Mouse (Mus musculus) lung, postnatal 10 days (tissue): ENCODE measurements at regions not wholly inside any gene's neighbourhood (a gene's known extent, or its start where the extent isn't known, plus 50 kb on each side); places are given as distances from the start of the nearest gene placed in this dataset.

Source experiments
- DNase-seq: peaks from one replicate; pipeline ENCODE4 v3.0.0; 2021

DNA sequence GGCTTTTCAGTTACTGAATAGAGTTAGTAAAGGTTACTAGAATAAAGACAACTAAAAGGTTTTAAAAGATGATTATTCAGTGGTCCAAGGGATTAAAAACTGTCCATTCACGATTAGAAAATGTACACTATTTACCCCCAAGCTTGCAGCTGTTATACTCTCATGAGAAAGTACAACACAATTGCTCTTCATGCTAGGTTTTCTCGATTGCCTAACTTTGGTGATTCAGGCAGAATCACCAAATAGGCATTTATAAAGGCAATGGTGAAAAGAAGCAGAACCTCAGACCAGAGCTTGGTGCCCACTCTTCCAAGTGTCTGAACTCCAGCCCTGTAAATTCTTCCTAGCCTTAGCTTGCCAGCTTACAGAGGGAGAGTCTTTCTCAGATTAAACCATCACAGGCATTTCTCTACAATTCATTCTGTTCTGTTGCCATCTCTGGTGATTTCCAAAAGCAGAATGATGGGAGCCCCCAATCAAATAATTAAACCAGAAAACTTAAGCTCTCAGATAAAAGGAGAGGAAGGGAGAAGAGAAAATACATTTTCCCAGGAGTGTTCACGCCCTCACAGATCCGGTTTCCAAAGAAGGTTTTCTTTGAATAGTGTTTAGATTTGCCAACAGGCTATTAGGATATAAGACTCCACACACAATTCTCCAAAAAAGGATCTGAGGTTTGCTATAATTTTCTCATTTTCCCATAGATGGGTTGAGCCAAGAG, 657.0 kb downstream of the Slc22a22 start:
- DNase-seq: no peak

DNA sequence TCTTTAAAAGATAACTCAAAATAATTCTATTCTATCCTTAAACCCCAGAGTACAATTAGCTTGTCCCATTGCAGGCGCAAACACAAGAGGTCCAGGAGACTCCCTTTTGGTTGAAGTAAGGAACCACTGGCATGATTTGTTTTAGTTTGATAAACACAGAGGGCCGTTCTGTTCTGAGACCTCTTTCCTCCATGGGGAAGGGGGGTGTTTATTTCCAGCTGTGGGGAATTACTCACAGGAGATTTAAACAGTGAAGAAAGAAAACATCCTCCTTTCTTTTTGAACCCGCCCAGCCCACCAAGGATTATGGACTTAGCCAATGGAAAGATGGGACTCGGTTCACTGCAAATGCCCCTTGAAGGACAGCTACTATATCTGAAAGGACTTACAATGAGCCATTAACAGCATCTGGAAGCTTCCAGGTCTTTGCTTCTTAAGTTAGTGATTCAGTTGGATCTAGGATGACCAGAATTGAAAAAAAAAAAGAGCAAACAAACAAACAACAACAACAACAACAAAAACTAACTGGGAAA, 659.2 kb downstream of the Slc22a22 start:
- DNase-seq: no peak

DNA sequence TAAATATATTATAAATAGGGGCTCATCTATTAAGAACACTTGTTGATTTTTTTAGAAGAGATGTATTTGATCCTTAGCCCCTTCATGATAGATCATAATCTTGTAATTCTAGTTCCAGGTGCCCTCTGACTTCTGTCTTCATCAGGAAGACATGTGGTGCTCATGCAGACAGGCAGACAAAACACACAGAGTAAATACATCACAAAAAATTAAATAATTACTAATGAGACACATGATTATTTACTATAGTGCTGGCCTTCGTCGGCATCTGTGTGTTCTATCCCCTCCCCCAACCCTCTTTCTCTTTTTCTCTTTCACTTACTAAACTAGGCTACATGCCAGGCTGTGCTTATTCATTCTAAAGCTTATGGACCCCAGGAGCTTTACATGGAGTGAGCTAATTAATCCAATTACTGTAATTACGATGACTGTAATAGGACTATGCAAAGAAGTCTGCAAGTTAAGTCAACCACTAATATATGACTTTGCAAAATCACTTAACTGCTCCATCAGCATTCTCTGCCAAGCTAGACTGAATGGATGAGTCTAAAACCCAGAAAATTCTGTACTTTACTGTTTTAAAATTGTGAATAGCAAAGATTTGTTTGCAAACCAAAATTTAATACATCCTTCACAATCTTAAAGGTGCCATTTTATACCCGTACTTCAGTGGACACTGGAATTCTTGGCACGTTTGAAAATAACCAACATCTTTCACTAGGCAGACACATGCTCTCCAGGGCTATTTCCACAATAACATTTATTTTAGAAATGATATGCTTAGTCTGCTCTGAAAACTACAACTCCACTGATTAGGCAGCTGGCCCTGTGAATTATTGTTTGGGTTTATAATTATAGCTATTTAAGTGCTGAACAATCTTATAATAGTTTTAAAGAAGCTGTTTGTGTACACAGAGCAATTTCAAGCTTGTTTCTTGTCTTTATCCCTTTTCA, 659.9 kb downstream of the Slc22a22 start:
- DNase-seq: no peak

DNA sequence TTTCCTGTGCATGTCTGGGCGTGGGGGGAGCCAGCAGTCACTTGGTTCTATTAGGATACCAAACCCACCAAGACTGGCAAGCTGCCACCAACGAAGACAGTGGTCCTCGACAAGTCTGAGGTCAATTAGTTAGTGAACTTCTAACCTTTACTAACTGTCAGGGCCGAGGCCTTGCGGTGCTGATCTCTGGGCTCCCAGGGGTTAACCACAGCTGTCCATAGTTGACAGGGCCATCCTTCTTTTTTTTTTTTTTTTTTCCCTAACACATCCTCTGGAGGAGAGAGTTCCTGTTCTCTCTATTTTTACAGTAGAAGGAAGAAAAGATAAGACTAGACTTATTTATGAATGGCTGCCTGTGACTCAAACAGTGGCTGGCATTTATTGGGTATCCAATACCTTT, 663.5 kb downstream of the Slc22a22 start:
- DNase-seq: peak; percentile 3

DNA sequence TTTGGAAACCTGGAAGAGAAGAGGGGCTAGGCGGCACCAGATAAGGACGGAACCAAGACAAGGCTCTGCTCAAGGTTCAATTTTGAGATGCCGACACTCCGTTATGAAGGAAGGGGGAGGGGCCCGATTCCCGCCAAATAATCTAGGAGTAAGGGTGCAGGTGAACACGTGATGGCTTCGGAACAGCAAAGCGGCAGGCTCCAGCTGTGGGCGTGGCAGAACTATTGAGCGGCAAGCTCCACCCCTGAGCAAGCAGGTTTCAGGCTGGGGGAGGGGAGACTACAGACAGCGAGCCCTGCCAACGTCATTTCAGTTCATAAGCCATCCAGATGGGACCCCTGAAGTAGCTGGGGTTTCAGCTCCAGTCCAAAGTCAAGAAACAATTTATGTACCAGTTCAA, 667.3 kb downstream of the Slc22a22 start:
- no peak for DNase-seq

DNA sequence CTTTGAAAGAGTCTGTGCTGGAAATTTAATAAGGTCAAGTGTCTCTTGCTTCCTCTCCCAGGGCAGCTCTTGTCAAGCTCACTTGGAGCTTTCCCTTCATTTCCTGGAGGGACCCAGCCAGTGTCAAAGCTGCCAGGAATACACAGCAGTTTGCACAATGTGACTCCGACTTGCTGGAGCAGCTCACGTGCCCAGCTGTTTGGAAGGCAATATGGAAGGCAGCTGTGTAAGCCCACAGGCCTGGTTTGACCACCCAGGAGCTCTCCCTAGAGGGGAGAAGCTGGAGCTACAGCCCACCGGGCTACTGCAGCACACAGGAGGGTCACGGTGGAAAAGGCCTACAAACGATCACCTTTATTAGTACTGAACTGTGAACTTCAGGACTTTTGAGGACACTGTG, 669.8 kb downstream of the Slc22a22 start:
- DNase-seq: peak; percentile 55

DNA sequence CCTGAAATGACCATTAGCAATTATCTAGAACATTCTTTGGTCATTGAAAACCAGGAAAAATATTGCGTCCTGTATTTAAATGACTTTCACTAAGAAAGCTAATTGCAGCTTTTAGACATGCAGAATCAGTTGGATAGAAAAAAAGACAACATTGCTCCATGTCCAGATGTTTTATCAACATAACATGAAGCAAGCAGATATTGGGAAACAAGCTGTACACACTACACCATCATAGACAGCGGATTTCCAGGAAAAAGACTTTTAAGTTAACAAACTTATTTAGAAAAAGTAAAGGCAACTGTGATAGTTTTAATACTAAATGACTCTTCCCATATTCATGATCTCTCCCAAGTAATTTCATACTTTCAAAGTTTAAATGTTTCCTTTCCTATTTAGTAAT, 675.5 kb downstream of the Slc22a22 start:
- no peak for DNase-seq

DNA sequence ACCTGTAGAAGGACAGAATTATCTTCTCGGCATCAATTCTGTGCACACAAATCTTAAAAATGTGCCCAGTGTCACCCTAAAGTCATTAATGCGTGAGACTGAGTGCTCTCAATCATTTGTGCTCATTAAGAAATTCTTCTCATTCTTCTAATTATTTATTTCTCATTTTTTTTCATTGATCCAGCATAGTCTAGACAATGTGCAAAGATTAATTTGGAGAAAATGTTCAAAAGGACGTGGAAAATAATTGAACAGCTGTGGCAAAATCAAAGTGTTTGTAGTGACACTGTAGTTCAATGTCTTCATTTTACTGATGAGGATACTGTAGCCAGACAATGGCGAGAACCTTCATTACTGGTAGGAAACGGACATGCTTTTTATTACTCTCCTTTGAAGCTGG, 702.0 kb downstream of the Slc22a22 start:
- DNase-seq: no peak

DNA sequence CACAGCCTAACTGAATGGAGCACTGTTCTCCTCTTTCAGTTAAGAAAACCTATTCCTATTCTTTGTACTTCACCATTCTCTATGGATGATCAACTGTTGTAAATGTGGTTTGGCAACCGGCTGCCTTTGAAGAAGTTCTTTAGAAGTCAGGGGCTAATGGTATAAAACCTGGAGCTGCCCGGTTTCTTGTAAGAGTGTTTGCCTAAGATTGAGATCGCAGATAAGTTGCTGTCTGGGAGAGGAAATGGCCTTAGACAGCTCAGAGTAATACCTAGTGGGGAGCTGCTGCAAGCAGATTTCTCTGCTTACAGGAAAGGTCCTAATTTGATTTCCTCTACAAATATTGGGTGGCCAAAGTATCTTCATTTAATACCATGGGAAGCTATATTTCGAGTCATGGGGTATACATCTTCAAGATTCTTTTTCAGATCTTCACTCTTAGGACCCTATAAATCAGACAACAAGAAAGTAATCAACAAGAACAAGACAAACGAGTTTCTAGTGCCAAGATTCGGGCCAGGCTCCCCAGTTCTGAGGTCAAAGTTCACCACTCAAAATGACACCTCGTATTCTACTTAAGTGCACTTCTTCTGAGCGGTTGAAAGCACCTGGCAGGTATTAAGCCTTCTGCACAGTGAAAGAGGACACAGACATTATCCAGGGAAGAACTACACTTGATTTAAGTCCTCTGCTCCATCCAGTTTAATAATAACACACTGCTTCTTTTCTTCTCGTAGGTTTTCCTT, 702.6 kb downstream of the Slc22a22 start:
- no peak for DNase-seq

DNA sequence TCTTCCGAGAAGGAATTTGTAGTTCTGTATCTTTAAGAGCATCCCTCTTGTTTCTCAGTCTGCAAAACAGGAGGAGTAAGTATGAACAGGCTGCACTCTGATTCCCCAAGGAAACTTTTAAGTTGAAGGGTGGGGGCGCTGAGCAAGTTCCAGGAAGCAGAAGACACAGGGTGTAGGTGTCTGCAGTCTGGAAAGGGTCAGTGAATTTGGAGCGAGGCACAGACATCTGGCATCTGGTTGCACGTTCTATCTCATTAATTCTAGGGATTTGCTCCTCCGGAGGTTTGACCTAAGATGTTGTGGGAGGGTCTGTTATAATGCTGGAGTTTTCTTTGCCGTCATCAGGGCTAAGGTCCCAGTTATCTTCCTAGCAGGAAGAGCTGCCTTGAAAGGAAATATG, 711.1 kb downstream of the Slc22a22 start:
- no peak for DNase-seq

DNA sequence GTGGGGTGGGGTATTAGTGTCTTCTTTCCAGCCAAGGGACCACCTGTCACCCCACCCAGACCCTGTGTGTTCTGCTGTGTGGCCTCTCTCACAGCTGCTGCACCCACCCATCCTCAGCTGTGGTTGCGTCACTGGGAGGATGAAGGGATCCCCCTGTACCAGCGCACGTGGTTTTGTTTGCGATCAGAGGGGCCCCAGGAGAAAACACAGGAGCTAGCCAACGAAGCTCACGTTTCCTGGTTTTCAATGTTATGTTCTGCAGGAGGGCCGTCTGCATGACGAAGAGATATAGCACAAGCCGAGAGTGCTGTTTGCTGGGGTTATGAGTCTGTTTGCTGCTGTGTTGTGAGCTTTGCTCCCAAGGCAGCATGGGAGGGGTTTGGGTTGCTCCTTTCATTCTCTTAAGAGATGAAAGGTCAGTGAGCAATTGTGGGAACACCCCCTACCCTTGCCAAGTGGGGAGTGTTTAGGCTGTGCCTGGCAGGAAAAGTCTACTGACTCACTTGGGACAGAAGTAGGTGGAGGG, 712.4 kb downstream of the Slc22a22 start:
- peak; percentile 1 for DNase-seq

DNA sequence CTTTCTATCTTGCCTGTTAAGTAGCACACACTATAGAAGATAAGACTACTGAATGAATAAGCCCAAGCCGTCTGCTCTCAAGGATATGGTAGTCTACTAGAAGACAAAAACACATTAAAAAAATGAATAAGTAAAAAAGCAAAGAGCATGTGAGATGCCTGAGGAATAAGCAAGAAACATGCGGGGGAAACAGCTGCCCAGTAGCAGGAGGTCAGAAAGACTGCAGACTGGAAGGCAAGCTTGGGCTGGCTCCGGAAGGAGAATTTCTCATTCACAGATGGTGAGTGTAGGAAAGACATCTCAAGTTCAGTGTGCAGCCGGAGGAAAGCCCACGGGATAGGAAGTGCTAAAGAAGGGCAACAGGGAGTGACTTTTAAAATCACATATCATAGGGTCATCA, 713.4 kb downstream of the Slc22a22 start:
- DNase-seq: no peak

DNA sequence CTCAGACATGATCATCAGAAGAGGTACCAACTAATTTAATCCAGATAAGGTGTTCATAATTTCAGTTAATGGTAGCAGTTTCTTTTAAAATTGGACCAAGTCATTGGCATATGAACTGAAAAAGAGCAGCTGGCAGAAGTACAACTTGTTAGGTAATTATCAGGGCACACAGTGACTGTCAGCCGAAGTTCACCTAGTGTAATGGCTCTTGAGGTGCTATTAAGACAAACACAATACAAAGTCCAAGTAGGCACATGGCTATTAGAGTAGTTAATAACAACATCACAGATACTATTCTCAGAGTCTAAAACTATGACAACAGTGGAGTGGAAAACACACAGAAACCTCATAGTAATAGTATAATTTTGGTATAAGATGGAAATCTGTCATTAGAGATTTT, 730.7 kb downstream of the Slc22a22 start:
- no peak for DNase-seq

DNA sequence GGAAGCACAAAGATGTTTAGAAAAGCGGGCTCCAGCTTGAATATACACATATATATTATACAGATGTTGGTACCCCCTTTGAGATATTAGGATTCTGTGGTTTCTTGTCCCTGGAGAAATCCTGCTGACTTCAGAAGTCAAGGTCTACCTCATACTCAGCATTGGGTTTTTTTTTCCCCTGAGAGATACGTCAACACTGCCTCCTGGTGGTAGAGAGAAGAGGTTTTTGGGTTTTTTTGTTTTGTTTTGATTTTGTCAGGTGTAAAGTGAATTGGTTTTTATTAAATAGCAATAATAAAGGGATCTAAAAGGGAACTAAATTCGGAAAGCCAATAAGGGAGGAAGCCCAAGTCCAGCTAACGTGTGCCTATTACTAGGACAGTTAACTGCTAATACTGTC, 732.5 kb downstream of the Slc22a22 start:
- peak; percentile 34 for DNase-seq
